Mouse (Mus musculus) stomach, postnatal 0 days (tissue): ENCODE measurements around the gene Tenm3.

Experiments used
- CTCF ChIP-seq: IDR thresholded peaks from 2 replicates; pipeline ENCODE4 v1.5.1; 2016; ENCODE audit warnings: antibody characterized with exemption, low read depth, mild to moderate bottlenecking, moderate library complexity
- EP300 ChIP-seq: optimal IDR thresholded peaks from 2 replicates; pipeline ENCODE3; 2016; ENCODE audit warnings: antibody characterized with exemption

- TF ChIP-seq CTCF (no peak), EP300 (no peak)
Observed at GRCm38 (mm10) chr8:48215071-48215501, 628.7 kb downstream of the Tenm3 start.
